Mouse (Mus musculus) olfactory bulb, adult 2 months (tissue): ENCODE results near the gene Slc25a28.

Source experiments
- CTCF ChIP-seq: fragments of 200-500 bp; IDR thresholded peaks from 2 replicates; pipeline ENCODE4 v1.5.1; 2012; ENCODE audit warnings: low read depth, mild to moderate bottlenecking, low read length, moderate library complexity; ENCODE audit not compliant: insufficient read depth
- POLR2A ChIP-seq: fragments of 200-500 bp; IDR thresholded peaks from 2 replicates; pipeline ENCODE4 v1.6.1; 2012; ENCODE audit warnings: mild to moderate bottlenecking, low read depth, low read length, moderate library complexity; ENCODE audit not compliant: insufficient read depth

DNA sequence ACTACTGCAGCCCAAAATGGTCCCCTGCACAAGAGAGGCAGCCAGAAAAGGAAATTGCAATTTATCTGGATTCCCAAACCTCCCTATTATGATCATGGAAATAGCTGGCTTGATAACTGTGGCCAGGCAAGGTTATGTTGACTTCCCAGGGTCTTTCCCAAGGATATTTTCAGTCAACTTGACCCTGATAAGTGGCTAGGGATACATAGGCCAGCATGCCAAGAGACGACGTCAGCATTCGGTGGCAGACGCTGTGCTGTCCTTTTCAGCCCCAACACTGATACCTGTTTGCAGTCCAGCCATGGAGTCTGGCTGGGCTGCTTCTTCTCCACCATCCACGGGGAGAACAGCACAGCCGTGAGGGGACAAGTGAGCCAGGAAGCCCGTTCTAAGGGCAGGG, 3.6 kb downstream of the Slc25a28 start:
- no peak for TF ChIP-seq CTCF
- TF ChIP-seq POLR2A = no peak
